Mouse (Mus musculus): ENCODE measurements around the gene Arl8a.
A peak's percentile ranks its signal among the peaks of the same experiment; 100 is the strongest.

Gene Arl8a

DNA sequence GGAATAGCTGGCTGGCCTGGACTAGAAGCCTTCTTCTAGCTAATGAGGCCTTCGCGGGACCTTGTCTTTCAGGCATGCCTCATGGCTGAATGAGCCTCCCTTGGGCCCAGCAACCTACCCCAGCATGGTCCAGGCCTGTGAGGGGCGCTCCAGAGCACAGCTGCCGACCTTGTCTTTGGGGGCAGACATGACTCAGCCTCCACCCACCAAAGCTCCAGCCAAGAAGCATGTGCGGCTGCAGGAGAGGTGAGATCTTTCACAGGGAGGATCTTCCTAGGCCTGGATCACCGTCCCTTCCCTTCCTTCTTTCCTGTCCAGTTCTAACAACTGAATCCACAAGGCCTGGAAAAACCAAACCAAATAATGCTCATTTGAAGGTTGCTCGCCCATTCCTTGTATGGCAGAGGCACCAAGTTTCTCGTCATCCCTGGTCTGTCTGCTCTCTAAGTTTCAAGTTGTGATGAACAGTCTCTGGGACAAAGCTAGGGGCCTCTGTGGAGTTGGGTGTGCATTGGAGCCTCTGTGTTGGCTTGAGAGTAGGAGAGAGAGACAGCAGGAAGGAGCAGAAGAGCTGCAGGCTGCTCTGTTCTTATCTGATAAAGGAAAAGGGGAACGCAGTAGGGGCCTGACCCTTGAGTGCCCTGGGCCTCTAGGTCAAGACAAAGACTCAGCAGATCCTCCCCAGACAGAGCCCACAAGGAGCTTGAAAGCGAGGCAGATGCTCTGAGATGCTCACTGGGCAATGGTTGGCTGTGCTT lies 12.8 kb upstream of the Arl8a start:
- peak; percentile 83 for DNase-seq

GRCm38 (mm10) chr1:135135111-135135787 lies 11.4 kb upstream of the Arl8a start:
- DNase-seq: peak; percentile 45

- peak; percentile 72 for DNase-seq
Observed at GRCm38 (mm10) chr1:135136500-135136899, 10.1 kb upstream of the Arl8a start.

DNA sequence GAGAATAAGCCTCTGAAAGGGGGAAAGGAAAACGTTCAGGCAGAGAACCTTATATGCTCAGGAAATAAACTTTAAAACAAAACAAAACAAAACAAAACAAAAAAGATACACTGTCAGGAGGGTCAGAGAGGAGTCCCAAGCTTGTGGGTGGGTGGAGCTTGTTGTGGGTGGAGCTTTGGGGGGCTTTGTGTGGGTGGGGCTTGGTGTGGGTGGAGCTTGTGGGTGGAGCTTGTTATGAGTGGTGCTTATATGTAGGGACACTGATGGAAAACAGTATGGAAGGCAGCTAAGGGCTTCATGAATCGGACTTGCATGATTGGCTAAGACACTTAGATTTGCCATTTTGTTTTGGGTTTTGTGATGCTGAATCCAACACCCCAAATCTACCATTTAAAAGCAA lies 6.7 kb upstream of the Arl8a start:
- peak; percentile 39 for DNase-seq

GRCm38 (mm10) chr1:135142452-135142851 lies 4.2 kb upstream of the Arl8a start:
- DNase-seq: no peak

DNA sequence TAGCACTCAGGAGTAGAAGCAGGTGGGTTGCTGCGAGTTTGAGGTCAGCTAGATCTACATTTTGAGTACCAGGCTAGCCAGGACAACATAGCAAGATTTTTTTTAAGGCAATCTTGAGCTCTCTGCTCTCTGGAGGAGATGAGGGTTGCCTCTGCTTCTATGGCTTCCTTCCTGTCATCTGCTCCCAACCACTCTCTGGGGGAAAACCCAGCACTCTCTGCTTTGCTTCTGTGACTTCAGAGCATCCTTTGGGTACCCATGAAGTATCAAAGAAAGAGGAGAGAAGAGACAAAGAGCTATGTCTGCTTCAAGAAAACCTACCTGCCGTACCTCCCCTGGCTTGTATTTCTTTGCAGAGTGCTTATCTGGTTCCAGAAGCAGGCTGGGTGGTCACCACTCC lies 2.7 kb upstream of the Arl8a start:
- no peak for DNase-seq

- DNase-seq: peak; percentile 60
Observed at GRCm38 (mm10) chr1:135146946-135147701, 500 bp downstream of the Arl8a start.

- DNase-seq: no peak
Observed at GRCm38 (mm10) chr1:135147702-135148058, 1.1 kb downstream of the Arl8a start.

- no peak for DNase-seq
Observed at GRCm38 (mm10) chr1:135148476-135148875, 1.9 kb downstream of the Arl8a start.

DNA sequence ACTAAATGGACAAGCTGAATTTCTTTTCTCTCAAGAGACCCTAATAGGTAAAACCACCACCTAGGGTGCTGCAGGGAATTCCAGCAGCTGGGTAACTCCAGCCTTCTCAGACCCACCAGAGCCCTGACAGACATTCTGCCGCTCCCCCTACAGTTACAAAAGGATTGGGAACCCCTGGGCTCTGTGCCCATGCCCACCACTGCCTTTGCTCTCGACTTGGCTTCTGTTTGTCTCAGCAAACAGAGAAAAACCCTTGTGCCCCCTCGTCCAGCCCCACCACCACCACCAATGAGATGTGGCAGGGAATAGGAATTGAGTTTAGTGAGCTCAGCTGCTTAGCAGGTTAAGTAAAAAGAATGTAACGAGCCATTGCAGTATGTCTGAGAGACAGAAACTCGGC lies 2.4 kb downstream of the Arl8a start:
- DNase-seq: no peak

DNA sequence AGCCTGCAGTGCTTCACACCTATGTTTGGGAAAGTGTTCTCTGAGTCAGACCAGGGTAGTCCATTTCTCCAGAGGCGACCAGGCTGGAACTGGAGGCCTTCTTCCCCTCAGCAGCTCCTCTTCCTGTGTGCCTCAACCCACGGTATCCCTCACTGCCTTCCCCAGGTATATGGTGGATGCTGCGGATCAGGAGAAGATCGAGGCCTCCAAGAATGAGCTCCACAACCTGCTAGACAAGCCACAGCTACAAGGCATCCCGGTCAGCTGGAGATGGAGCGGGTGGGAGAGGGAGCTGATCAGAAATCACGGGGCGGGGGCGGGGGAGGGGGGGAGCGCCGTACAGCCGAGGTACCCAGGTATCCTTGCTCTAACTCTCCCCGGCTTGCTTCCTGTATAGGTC lies 7.4 kb downstream of the Arl8a start:
- DNase-seq: no peak

DNA sequence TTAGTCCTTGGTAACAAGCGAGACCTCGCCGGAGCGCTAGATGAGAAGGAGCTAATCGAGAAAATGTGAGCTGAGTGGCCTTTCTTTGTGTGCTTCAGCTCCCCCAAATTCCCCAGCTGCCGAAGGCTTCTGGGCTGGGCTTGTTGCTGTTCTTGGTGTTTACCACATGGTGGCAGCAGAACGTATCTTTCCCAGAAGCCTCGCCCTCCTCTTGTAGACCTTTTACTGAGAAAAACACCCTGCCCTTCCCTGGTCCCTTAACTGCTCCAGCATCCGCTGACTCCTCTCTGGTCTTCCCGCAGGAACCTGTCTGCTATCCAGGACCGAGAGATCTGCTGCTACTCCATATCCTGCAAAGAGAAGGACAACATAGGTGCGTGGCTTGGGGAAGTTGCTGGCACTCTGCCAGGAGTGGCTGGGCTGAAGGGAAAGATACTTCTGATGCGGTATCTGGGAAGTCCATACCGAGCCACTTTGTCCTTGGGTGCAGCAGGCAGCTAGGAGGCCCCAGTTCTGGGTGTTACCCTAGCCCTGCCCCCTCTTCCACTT lies 7.9 kb downstream of the Arl8a start:
- peak; percentile 71 for DNase-seq

DNA sequence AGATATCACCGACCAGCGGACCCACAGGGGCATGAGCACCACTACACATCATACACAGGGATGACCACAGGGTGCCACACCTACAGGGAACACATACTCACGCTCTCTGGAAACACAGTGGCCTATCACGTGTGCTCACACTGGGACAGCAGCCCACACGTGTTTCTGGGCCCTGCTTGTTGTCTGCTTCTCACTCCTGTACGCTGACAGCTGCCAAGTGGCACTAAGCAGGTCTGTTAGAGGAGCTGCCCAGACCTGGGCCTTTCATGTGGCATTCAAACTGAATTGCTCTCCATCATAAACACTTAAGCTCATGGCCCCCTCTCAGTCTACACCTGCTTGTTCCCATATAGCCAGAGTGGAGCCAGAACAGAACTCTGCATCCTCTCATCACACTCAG lies 9.7 kb downstream of the Arl8a start:
- no peak for DNase-seq

DNA sequence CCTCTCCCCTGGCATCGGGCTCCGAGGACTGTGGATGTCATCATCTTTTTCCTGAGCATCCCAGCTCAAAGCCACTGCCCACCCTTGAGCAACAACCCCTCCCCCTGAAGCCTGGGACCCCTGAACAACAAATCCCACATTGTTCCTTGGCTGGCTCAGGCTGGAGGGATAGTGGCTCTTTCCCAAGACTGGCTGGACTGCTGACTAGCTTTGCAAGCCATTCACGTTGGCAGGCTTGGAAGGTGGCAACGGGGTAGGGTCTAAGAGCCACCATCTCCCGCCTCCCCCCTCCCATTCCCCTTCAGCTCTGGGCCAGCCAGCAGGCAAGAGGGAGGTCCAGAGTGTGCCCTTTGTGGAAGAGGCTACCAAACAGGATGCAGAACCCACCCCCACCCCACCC lies 12.0 kb downstream of the Arl8a start:
- DNase-seq: no peak

DNA sequence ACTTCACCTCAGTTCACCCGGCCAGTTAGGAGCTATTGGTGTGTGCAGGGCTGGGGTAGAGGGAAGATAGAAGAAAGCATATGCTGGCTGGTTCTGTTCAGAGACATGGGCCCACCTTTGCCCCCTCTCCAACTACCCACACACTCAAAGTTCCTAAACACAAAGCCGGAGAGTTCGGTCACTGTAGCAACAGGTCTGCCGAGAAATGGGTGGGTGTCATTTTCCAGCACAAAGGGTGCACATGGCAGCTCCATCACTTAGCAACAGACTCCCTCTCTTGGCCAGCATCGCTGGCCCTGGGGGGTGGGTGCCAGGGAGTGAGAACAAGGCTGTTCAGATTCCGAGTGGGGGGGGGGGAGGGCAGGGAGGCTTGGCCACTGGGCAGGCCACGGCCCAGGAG lies 12.4 kb downstream of the Arl8a start:
- no peak for DNase-seq

GRCm38 (mm10) chr1:135159556-135160123 lies 13.0 kb downstream of the Arl8a start:
- DNase-seq: no peak

DNA sequence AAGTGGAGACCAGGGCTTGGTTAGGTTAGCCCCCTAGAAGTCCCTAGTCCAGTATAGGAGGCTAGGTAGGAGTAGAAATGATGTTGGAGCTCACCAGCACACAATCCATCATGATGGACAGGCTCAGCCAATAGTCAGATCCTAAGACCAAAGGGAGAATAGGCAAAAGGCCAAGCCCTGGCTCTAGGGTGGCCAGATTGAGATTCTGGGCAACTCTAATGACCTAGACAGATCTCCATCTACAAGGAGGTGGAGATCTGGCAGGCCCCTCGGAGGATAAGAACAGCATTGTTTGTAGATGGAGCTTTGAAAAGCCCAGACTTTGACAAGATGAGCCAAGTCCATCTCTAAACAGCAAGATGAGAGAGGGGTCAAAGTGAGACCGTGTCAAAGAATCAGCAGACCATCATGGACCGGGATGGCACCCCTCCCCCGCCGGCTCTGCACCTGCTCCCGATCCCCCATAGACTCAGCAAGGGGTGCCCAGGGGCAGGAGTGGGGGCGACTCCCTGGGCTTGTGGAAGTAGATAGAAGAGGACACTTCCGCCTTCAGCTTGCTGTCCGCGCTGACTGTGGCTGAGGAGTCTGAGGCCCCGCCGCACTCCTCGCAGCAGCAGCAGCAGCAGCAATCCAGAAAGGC lies 13.9 kb downstream of the Arl8a start:
- DNase-seq: no peak

DNA sequence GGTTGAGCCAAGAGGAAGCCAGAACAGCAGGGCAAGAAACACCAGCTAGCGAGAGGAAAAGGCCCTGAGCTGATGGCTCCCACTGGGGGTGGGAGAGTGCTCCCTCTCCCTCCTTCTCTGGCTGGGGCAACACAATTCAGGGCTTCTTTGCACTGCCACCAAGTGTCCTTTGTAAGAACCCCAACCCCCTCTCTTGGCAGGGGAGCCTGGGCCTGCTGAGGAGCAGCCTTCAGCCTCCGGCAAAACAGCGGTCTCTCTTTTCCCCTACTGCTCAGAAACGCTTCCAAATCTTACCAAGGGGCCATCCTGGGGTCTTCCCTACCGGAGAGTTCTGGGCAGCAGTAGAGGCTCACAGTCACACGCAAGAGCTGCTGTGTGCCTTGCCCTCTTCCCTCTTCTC lies 16.1 kb downstream of the Arl8a start:
- DNase-seq: no peak

- no peak for DNase-seq
Observed at GRCm38 (mm10) chr1:135167435-135167834, 20.8 kb downstream of the Arl8a start, which contains the start of gene Gpr37l1. Gpr37l1 (minus strand) TSS chr1:135167681.

- no peak for DNase-seq
Observed at GRCm38 (mm10) chr1:135168453-135169200, 22.0 kb downstream of the Arl8a start.

DNA sequence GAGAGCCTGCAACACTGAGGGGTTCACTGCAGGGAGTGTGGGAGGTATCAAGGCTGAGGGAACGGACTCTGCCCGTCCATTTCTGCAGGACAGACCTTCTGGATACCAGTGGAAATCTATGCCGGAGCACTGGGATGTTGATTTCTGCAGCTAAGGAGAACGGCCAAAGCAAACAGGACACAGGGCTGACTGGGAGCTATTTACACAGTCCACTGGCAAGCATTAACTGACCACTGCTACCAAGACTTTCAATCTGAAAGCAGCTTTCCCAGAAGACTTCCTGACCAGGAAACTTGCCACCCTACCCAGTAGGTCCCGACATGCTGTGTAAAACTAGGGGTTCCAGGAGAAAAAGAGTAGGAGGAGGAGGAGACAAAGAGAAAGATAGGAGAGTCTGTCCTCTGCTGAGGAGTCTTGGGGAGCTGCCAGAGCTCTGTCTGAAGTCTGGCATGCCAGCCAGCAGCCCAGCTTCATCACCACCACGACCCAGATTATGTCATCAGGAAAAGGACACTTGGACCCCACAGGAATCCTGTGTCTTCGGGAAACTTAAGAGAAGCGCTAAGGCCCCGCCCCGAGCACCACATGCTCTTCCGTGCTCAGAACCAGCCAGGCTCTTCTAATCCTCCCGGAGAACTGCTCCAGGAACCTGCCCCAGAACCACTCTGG lies 23.1 kb downstream of the Arl8a start:
- no peak for DNase-seq
